Mouse (Mus musculus) heart, adult 18-20 months (tissue): ENCODE measurements around the gene Ush1g. TPM values are rescaled to one million over a fixed set of nuclear protein-coding genes. Genes with fewer than 3 reads are reported as not detected.

ENCODE experiments used
- DNase-seq, 2 experiments: peaks; one replicate each; pipeline ENCODE4 v3.0.0; 2021 to 2022; ENCODE audit warnings: mixed read lengths in 1 of 2
- long read RNA-seq, 2 experiments: library from polyadenylated mRNA; stranded (forward); transcript quantifications; one replicate each; pipeline ENCODE4 v2.0.0; 2021
- total RNA-seq, 2 experiments: library from RNA; stranded (reverse); gene quantifications; 2 replicates each; pipeline ENCODE4 v1.2.3; 2021

Ush1g gene
- under 1 TPM in 1 of 2 experiments, not detected in 1; 0.10 TPM for total RNA-seq
- long read RNA-seq, experiment 1, partial matches to known transcripts, result 1 of 1 reads
- long read RNA-seq, experiment 1, other reads (novel, unspliced or antisense), result 0 of 1 reads
- long read RNA-seq, experiment 2, result 0 reads

DNA sequence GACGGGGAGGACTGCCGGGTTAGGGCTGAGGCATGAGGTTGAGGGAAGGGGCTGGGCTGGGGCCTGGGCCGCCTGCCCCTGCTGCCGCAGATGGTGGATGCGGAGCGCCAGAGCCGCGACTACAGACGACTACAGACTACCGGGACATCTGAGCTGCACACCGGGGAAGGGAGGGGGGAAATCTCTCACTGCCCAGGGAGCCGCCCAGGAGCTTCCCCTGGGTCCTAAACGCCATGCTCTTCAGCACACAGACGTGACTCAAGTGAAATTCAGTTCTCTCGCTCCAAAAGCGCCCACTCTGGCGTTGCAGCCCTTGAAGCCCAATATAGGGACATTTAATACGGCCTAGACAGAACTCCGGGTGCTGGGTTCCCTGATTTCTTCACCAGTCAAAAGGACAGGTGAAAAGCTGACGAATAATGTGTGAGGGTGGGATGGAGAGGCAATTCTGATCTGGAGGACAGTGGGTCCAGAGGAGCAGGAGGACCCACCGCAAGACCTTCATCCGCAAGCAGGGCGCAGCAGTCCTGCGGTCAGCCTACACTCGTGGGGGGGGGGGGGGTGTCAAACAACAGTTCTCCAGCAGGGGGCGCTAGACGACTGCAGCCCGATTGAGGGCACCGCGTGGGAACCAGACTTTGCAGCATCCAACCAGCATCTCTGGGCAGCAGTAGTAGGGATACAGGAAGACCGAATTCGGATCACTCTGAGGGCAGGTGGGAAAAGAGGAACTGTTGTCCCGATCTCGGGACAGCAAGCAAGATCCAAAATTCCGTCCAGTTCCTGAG, at the start of gene Ush1g:
TSS of gene Ush1g (minus strand) at position 136 of the 788 bp plus-strand sequence.
- DNase-seq, result peak in 1 of 2 experiments; percentile 71

DNA sequence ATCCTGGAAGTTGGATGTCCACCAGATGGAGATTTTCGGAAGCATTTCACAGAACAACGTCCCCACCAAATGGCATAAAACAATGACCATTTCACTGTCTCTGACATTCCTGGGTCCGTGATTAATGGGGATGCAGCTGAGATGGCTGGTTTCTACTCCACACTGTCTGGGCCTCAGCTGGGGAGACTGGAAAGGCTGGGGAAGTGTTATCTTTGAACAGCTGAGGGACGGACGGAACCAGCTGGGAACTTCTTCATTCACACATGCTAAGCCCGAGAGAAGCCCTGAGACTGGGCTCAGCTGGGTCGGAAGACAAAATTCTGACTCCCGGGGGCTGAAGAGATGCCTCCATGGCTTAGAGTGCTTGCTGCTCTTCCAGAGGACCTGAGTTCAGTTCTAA, 49.5 kb upstream of the Ush1g start:
- no peak for DNase-seq

- DNase-seq, result no peak
Observed at GRCm38 (mm10) chr11:115370368-115370767, 48.5 kb upstream of the Ush1g start.

GRCm38 (mm10) chr11:115367395-115367944, 45.6 kb upstream of the Ush1g start, which contains the start of gene Hid1:
Hid1 (minus strand) TSS chr11:115367756.
- peak; percentile 87 to 88 for DNase-seq

GRCm38 (mm10) chr11:115366706-115367394, 45.0 kb upstream of the Ush1g start:
- DNase-seq, result peak in 1 of 2 experiments; percentile 17

DNA sequence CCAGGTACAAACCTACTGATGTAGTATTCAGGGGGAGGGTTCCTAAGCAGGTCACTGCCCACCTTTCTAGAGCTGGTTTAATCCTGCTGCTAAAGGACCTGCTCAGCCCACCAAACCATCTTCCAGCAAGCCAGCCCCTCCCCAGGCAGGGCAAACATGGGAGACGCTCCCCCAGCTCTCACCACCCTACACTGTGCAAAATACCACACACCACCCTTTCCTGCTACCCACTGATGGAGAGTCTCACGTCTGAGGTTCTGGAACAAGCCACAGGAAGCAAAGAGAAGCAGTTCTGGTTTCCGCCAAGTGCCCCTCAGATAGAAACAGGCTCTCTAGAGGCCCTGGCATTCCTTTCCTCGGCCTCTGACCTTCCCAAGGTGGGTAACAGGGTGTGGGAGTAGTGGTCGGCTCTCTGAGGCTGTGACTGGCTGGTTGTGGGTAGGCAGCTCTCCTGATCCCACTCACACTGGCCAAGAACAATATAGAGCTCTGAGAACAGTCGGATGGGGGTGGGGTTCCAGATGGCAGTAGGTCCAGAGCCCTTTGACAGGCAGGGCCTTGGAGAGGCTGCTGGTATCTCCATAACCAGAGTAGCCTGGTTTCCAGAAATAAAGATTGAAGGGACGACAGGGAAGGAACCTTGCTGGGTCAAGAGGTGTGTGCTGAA, 44.3 kb upstream of the Ush1g start:
- peak; percentile 29 to 39 for DNase-seq

- DNase-seq, result no peak
Observed at GRCm38 (mm10) chr11:115364136-115364535, 42.3 kb upstream of the Ush1g start.

- peak in 1 of 2 experiments; percentile 11 for DNase-seq
Observed at GRCm38 (mm10) chr11:115359726-115360125, 37.9 kb upstream of the Ush1g start.

GRCm38 (mm10) chr11:115359293-115359692, 37.5 kb upstream of the Ush1g start:
- peak in 1 of 2 experiments; percentile 42 for DNase-seq

- DNase-seq, result peak; percentile 73 to 89
Observed at GRCm38 (mm10) chr11:115358468-115358867, 36.6 kb upstream of the Ush1g start.

- peak; percentile 56 to 80 for DNase-seq
Observed at GRCm38 (mm10) chr11:115354183-115354582, 32.3 kb upstream of the Ush1g start.

DNA sequence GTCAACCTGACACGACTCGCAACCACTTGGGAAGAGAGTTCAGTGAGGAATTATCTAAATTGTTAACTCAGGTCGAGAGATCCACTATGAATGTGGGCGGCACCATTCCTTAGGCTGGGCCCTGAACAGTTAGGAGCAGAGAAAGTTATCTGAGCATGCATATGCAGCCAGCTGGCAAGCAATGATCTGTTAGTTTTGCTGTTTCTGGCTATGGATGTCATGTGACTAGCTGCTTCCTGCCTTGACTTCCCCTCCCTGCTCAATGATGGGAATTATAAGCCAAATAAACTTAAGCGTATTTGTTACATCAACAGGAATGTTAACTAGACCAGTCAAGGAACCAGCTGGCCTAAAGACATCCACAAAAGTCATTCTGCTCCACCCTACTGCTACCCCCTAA, 31.5 kb upstream of the Ush1g start:
- DNase-seq, result no peak

DNA sequence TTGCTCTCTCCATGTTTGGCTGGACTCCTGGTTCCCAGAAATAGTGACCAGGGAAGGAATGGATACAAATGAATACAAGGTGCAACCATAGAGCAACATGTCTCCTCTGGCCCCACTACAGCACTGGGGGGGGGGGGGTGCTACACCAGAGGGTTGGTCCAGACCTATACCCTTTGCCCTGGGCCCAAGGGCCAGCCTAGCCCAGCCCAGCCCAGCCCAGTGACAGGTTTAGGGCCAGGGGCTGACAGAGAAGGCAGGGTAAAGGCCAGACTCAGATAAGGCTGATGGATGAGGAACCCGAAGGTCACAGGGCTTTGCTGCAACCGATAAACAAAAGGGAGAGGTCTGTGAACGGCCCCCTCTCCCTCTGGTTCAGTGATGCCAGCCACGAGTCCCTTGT, 28.1 kb upstream of the Ush1g start:
- DNase-seq, result no peak

DNA sequence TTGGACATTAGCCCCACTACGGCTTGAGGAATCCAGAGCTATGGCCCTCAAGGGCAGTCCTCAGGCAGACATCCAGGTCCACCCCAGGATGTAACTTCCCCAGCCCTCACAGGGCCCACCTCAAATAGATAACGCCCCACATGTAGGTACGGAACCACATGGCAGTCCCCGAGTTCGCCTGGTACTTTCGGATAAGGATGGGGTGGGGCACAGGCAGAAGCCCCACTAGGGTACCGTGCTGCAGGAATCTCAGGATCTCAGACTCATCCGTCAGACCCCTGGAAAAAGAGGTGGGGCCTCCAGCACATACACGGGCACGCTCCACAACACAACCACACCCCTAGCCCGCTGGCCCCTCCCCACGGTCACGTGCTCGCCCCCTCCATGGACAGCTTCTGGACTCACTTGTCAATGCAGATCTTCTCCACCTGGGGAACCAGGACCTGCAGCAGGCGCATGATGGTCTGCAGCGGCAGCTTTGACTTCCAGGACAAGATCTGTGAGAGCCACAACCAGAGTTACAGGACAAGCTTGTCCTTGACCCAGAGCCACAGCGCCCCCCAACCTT, 26.9 kb upstream of the Ush1g start:
- no peak for DNase-seq

GRCm38 (mm10) chr11:115345515-115345914, 23.7 kb upstream of the Ush1g start:
- DNase-seq, result no peak

GRCm38 (mm10) chr11:115344967-115345366, 23.1 kb upstream of the Ush1g start:
- DNase-seq, result no peak

- no peak for DNase-seq
Observed at GRCm38 (mm10) chr11:115341866-115342265, 20.0 kb upstream of the Ush1g start.

DNA sequence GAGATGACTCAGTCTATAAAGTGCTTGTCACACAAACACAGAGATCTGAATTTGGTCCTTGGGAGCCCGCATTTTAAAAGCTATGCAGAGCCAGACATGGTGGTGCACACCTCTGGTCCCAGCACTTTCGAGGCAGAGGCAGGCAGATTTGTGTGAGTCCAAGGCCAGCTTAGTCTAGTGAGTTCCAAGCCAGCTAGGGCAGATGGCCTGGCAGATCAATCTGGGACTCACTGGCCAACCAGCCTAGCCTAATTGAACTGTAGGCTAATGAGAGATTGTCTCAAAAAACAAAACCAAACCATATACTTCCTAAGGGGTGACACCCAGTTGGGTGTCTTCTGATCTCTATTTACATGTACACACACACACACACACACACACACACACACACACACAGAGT, 19.4 kb upstream of the Ush1g start:
- no peak for DNase-seq

- DNase-seq, result no peak
Observed at GRCm38 (mm10) chr11:115337826-115338225, 16.0 kb upstream of the Ush1g start.

DNA sequence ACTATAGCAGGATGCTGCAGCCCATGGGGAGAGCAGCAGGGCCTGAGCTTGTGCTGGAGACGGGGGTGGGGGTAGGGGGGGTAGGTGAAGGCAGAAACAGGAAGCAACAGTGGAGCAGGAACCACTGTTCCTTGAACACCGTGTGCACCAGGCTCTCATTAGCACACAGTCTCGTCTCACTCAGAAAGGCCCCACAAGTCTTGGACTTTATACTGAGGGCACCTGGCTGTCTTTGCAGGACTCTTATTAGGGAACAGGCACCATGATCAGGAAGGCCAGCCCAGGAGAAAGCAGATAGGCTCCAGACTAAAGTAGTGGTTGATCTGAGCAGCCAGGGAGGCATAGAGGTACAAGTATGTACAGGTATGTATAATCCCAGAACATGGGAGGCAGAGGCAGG, 15.5 kb upstream of the Ush1g start:
- no peak for DNase-seq

- DNase-seq, result no peak
Observed at GRCm38 (mm10) chr11:115336115-115336514, 14.3 kb upstream of the Ush1g start.

- DNase-seq, result no peak
Observed at GRCm38 (mm10) chr11:115335223-115335622, 13.4 kb upstream of the Ush1g start.
